Mouse (Mus musculus) left cerebral cortex, adult 2 months (tissue): ENCODE data around the gene Gm28230. TPM values are rescaled to one million over a fixed set of nuclear protein-coding genes. Genes with fewer than 3 reads are reported as not detected.
A peak's percentile ranks its signal among the peaks of the same experiment; 100 is the strongest.

Experiments used
- DNase-seq, 2 experiments: peaks; one replicate each; pipeline ENCODE4 v3.0.0; 2021 to 2022; ENCODE audit warnings: low spot score in 2 of 2, mixed read lengths in 1 of 2; ENCODE audit errors: extremely low spot score in 1 of 2
- H3K27ac ChIP-seq: fragments of 200-600 bp; 2 replicates; pipeline ENCODE4 v1.8.1; 2022
- H3K4me3 ChIP-seq: fragments of 200-600 bp; 2 replicates; pipeline ENCODE4 v1.8.1; 2022
- CTCF ChIP-seq: fragments of 200-600 bp; IDR thresholded peaks from 2 replicates; pipeline ENCODE4 v1.8.1; 2022; ENCODE audit warnings: antibody characterized with exemption, mild to moderate bottlenecking, moderate library complexity
- intact Hi-C: fragments of 180-260 bp; cut with DNase I; formaldehyde crosslinking; loops from one replicate; pipeline ENCODE4 v1.15.1; 2025
- total RNA-seq, 2 experiments: library from RNA; stranded (reverse); gene quantifications; 2 replicates each; pipeline ENCODE4 v1.2.3; 2021

The Gm28230 gene
- total RNA-seq, 2 experiments from 2014 or later, result not detected

DNA sequence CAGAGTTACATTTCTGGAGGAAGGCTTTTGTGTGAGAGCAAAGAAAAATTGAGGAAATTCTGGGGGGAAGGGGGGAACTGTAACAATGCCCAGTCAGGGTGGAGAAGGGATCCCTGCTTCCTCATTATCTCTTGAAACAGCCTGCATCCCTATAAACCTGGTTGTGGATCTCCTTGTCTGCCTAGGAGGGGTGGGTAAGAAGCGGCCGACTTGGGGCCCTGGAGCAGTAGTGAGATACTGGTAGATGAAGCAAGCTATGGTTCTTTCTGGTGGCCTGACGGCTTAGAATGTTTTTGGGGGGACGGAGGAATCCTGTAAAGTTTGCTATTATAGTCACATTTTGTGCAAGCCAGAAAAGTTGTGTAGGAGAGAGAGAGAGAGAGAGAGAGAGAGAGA is 33.1 kb upstream of the Gm28230 start:
- intact Hi-C loops, result loop anchor here (10.0 kb wide), 1 partner anchor 1419 kb away; the partner anchor contains the start of gene Sp9
- DNase-seq, result no peak

DNA sequence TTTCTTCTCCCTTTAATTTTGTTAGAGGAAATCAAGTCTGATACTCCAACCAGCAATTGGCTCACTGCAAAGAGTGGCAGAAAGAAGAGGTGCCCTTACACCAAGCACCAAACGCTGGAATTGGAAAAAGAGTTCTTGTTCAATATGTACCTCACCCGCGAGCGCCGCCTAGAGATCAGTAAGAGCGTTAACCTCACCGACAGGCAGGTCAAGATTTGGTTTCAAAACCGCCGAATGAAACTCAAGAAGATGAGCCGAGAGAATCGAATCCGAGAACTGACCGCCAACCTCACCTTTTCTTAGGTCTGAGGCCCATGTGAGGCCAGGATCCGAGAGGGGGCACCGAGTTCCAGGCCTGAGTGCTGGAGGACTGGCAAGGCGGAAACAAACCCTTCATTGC is 32.5 kb upstream of the Gm28230 start:
- Histone ChIP-seq H3K4me3 (no peak overlapping the region), H3K27ac (no peak overlapping the region)
- intact Hi-C loops, result loop anchor here (10.0 kb wide), 1 partner anchor 1419 kb away; the partner anchor contains the start of gene Sp9
- no peak for DNase-seq
- peak; percentile 8; the same call in 1 of the 2 replicates for TF ChIP-seq CTCF

More for the DNA sequence above, 33.1 kb upstream of the Gm28230 start:
- no peak overlapping the region for H3K27ac ChIP-seq
- no peak for TF ChIP-seq CTCF
- H3K4me3 ChIP-seq, result no peak overlapping the region

DNA sequence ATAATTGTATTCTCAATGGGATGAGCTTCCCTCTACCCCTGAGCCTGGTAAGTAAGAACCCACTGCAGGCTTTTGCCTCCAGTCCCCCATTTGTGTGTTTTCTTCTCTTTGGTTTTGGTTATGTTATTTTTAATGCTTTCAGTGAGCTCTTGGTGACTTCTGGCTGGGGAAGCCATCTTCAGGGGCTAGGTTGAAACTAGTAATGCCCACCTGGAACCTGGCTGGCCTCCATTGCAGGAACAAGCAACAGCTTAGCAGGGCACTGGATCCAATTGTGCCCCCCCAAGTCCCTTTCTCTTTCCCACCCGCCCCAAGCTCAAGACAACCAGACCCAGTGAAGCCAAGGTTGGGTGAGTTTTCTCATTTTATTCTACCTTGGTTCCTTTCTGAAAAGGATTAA is 31.1 kb upstream of the Gm28230 start:
- intact Hi-C loops, result loop anchor here (10.0 kb wide), 1 partner anchor 1421 kb away; the partner anchor contains the start of gene Sp9
- no peak for TF ChIP-seq CTCF

DNA sequence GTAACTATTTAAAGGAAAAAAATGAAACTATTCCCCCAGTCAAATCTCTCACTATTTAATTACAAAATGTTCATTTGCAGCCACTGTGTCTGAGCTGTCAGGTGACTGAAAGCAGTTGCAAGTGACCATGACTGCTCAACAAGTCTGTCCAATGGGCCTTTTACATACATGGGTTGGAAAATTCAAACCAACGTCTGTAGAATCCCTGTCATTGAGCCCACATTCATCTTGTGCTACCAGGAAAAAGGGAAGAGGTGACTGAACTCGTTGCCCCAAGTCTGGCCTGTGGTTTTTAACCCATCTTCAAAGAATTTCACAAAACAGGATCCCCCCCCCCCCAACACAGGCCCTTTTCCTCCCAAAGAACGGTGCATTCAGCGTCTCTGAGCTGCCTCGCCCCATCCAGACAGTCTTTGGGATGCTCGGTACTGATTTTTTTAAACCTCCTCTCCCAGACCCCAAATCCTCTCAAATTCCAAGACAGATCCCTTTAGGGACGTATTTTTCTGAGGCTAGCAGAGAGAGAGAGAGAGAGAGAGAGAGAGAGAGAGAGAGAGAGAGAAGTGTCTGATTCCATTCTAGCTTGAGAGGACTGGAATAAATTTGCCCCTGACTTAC is 30.6 kb upstream of the Gm28230 start:
- TF ChIP-seq CTCF, result no peak
- no peak overlapping the region for H3K27ac ChIP-seq
- no peak overlapping the region for H3K4me3 ChIP-seq
- intact Hi-C loops, result loop anchor here (10.0 kb wide), 1 partner anchor 1421 kb away; the partner anchor contains the start of gene Sp9
- DNase-seq, result no peak

More for the DNA sequence above, 31.1 kb upstream of the Gm28230 start:
- no peak for DNase-seq
- H3K4me3 ChIP-seq, result no peak overlapping the region
- H3K27ac ChIP-seq, result no peak overlapping the region

DNA sequence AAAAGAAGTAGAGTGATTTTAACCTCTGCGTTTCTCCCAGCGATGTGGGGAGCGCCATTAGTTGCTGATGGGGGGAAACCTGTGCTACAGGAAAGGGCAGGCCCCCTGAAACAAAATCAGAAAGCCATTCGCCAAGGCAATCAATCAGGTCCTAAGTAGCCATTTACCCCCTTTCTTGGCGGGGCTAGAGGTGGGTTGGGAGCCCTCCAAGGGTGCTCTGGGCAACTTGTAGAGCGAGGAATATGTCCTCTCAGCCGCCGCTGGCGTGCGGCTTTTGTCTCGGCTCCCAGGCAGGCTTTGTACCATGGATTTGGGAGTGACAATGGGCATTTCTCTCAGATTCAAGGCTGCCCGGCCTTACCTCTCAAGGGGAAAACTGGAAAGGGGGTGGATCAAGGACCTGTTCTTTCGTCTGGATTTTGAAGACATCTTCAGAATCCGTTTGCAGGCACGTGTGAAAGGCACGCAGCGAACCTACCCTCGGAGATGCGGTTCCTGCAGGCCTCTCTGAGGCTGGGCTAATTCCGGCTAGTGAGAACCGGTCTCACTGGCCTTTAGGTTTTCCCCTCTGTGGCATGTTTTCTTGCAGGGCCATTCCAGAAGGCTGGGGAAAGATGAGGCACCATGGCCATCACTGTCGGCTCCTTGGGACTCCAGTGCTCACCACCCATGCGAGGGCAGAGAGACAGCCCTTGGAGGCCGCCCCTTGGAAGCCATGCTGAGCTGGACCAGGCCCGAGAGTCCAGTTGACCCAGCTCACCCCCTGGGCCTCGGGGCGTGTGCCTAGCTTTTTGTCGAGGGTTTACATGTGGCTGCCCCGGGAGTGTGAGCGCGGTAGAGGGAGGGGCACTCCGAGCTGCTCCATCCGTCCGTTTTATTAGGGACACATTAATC is 29.8 kb upstream of the Gm28230 start:
- intact Hi-C loops, result loop anchor here (10.0 kb wide), 1 partner anchor 1422 kb away; the partner anchor contains the start of gene Sp9
- DNase-seq, result no peak

DNA sequence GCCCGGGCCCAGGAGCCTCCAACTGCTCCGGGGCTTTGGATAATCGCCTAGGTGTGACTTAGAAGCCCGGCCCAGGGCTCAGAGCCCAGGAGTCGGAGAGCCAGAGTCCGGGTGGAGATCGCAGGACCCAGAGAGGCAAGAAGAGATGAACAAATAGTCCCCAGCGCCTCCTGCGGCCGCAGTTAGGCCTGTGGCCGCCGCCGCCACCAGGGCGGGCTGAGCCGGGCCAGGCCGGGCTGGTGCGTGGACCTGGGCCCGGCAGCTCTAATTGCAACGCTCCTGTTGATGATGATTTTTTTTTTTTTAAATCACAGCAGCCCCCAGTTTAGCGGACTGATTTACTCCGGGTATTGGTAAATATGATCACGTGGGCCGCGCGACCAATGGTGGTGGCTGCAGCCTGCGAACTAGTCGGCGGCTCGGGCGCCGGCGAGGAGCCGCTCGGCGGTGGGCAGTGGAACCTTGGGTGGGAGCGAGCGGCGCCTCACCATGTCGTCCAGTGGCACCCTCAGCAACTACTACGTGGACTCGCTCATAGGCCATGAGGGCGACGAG is 28.9 kb upstream of the Gm28230 start, which contains the start of gene Hoxd9:
Gene Hoxd9, plus strand, starts transcription at position 161 of the 555 bp plus-strand sequence.
- DNase-seq, result no peak
- Histone ChIP-seq H3K27ac (no peak within 1 kb of the TSS), H3K4me3 (0 out of 2 replicates have a peak within 1 kb of the TSS, but pooled peaks have one; percentile 1)
- intact Hi-C loops, result loop anchor here (10.0 kb wide), 1 partner anchor 1423 kb away; the partner anchor contains the start of gene Sp9
- no peak; the same call in 1 of the 2 replicates for TF ChIP-seq CTCF

More for the DNA sequence above, 29.8 kb upstream of the Gm28230 start:
- no peak overlapping the region for H3K4me3 ChIP-seq
- no peak overlapping the region for H3K27ac ChIP-seq
- no peak for TF ChIP-seq CTCF

DNA sequence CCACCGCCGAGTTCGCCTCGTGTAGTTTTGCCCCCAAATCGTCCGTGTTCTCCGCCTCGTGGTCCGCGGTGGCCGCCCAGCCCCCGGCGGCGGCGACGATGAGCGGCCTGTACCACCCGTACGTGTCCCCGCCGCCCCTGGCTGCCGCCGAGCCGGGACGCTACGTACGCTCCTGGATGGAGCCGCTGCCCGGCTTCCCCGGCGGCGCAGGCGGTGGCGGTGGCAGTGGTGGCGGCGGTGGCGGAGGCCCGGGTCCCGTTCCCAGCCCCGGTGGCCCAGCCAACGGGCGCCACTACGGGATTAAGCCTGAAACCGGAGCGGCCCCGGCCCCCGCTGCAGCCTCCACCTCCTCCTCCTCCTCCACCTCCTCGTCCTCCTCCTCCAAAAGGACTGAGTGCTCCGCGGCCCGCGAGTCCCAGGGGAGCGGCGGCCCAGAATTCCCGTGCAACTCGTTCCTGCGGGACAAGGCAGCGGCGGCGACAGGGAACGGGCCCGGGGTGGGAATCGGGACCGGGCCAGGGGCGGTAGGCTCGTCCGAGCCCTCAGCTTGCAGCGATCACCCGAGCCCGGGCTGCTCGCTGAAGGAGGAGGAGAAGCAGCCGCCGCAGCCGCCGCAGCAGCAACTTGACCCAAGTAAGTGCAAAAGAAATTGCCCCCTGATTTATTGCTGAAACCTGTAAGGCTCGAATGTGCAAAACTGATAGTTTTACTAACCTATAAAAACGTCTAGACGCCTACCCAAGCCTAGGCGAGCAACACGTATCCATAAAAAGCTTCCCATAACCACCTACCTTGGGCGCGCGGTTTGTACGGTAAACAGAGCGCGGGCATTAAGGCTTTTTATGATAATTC is 28.1 kb upstream of the Gm28230 start:
- intact Hi-C loops, result loop anchor here (10.0 kb wide), 1 partner anchor 1424 kb away; the partner anchor contains the start of gene Sp9
- TF ChIP-seq CTCF, result no peak
- H3K27ac ChIP-seq, result no peak overlapping the region
- H3K4me3 ChIP-seq, result no peak overlapping the region
- DNase-seq, result no peak

GRCm38 (mm10) chr2:74699053-74699430 is 27.5 kb upstream of the Gm28230 start:
- no peak for DNase-seq
- intact Hi-C loops, result loop anchor here (10.0 kb wide), 1 partner anchor 1424 kb away; the partner anchor contains the start of gene Sp9
- TF ChIP-seq CTCF, result no peak
- no peak overlapping the region for H3K27ac ChIP-seq
- H3K4me3 ChIP-seq, result no peak overlapping the region

DNA sequence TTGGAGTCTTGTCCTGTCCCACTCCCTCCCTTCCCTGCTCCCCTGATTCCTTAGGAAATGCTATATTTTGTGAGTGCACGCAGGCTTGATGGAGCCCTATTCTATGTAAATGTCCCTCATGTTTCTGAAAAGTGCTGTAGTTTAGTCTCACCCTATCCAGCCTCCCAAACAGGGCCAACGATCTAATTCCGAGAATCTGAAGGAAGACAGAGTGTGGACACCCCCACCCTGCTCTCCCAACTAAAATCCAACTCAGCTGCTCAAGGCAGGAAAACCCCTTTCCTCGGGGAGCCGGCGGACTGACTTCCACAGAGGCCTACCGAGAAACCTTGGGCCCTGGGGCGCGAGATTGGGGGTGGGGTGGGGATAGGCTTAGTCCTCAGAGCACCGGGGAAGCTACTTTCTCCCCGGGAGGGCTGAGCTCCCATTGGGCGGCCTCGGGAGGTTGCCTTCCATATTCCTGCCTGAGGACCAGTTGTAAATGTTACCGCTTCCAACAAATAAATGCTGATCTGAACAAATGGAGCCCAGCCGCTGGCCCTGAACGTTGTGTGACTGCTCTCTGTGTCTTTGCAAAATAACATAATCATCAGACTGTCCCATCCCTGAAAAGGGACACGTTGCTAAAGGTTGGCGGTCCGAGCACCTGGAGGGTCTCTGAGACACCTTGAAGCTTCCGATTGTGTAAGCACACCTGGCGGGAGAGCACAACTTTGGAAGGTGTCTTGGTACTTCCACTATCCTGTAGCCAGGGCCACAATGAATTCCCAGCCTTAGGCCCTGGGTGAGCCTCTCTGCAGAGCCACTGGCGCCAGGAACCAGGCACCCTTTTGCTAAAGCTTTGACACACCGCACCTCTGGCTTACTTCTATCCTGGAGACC is 26.6 kb upstream of the Gm28230 start:
- intact Hi-C loops, result loop anchor here (5.0 to 10.0 kb wide), 6 partner anchors 262 to 1425 kb away; partner anchors contain the start of gene Sp9
- TF ChIP-seq CTCF, result no peak
- no peak for DNase-seq
- H3K4me3 ChIP-seq, result no peak overlapping the region
- H3K27ac ChIP-seq, result no peak overlapping the region

- intact Hi-C loops, result loop anchor here (5.0 to 10.0 kb wide), 5 partner anchors 262 to 724 kb away; no protein-coding TSS in a partner anchor
- no peak for DNase-seq
- Histone ChIP-seq H3K4me3 (no peak overlapping the region), H3K27ac (no peak overlapping the region)
- no peak for TF ChIP-seq CTCF
Observed at GRCm38 (mm10) chr2:74700546-74701112, 25.9 kb upstream of the Gm28230 start.
